ENCODE assay signal across 8 mouse cellular contexts in the genomic region with DNA sequence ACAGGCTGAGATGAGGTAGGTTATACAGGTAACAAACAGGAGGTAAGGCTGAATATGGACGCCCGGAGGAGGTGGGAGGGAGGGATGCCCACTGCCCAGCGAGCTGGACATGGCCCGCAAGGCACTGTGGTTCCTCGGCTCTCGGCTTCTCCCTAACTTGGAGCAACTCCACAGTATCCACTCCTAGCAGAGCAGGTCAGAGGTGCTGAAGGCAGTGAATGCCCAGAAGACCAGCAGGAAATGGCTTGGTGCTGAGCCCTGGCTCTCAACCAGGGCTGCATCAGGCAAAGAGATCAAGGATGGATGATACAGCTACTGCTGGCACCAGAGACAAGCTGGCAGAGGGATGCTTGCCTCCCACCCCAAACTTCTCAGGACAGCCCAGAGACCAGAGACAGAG. TPM values are rescaled to one million over a fixed set of nuclear protein-coding genes. Genes with fewer than 3 reads are reported as not detected.
A peak's percentile ranks its signal among the peaks of the same experiment; 100 is the strongest.
DNase-seq lines count a peak whose midpoint lies in the region; ATAC-seq lines count a peak whose summit lies in the region.

No protein-coding gene starts in this region.

- H3K27ac ChIP-seq in embryonic facial prominence, embryonic 10.5 days (replicated peaks) = peak overlapping the region; percentile 72
- H3K27ac ChIP-seq in heart, embryonic 16.5 days (ENCODE audit: low read length) = peak overlapping the region; percentile 77
- H3K27ac ChIP-seq in liver, embryonic 16.5 days (ENCODE audit: low read length) = peak overlapping the region; percentile 65

- WGBS in embryonic facial prominence, embryonic 10.5 days = 78% methylated on average over 6 of the region's 6 CpGs
- 64% methylated on average over 6 of the region's 6 CpGs for WGBS in heart, embryonic 16.5 days
- 70% methylated on average over 6 of the region's 6 CpGs for WGBS in liver, embryonic 16.5 days (ENCODE audit: insufficient replicate concordance)

- no peaks in the 10 kb centered on the region for H3K27me3 ChIP-seq in embryonic facial prominence, embryonic 10.5 days (replicated peaks; ENCODE audit: low read depth, poor library complexity, severe bottlenecking)
- H3K27me3 ChIP-seq in heart, embryonic 16.5 days (ENCODE audit: control insufficient read depth, insufficient read depth, low read length) = no peaks in the 10 kb centered on the region
- H3K27me3 ChIP-seq in liver, embryonic 16.5 days (ENCODE audit: control insufficient read depth, insufficient read depth, low read depth, low read length) = no peaks in the 10 kb centered on the region

- peak overlapping the region; percentile 48; the same call in 1 of the 2 replicates for H3K4me2 ChIP-seq in heart, embryonic 16.5 days (ENCODE audit: low read depth, low read length)
- H3K4me2 ChIP-seq in liver, embryonic 16.5 days (ENCODE audit: low read depth, low read length) = peak overlapping the region; percentile 30; the same call in 1 of the 2 replicates

- H3K9ac ChIP-seq in heart, embryonic 16.5 days (ENCODE audit: low read length) = no peak overlapping the region
- peak overlapping the region; percentile 15; the same call in 1 of the 2 replicates for H3K9ac ChIP-seq in liver, embryonic 16.5 days (ENCODE audit: low read depth, low read length)

- peaks cover 8% of the 10 kb centered on the region; the same call in 1 of the 2 replicates for H3K36me3 ChIP-seq in embryonic facial prominence, embryonic 10.5 days (replicated peaks)
- H3K36me3 ChIP-seq in heart, embryonic 16.5 days (ENCODE audit: control insufficient read depth, insufficient read depth) = no peaks in the 10 kb centered on the region
- H3K36me3 ChIP-seq in liver, embryonic 16.5 days (ENCODE audit: control insufficient read depth, insufficient read depth) = no peaks in the 10 kb centered on the region

- no peak for ATAC-seq in heart, embryonic 16.5 days (replicated peaks; ENCODE audit: extremely low read depth, insufficient read depth, low FRiP score)
- no peak for ATAC-seq in liver, embryonic 16.5 days (ENCODE audit: low read depth)
- no peak for ATAC-seq in CD4-positive, CD25-positive, alpha-beta regulatory T cell, adult 4 months

- peak; percentile 54 for DNase-seq in kidney, adult 11 months
- DNase-seq in kidney, postnatal 14 days = no peak
- DNase-seq in embryonic facial prominence, embryonic 10.5 days (ENCODE audit: low spot score) = no peak
- no peak for DNase-seq in thymus, postnatal 0 days (ENCODE audit: low spot score)
- no peak for DNase-seq in adrenal gland, adult 8-10 months

- H3K4me3 ChIP-seq in embryonic facial prominence, embryonic 10.5 days = no peak overlapping the region
- H3K4me3 ChIP-seq in heart, embryonic 16.5 days (ENCODE audit: low read length) = no peak overlapping the region
- no peak overlapping the region for H3K4me3 ChIP-seq in liver, embryonic 16.5 days (ENCODE audit: low read depth, low read length)

- no peaks in the 10 kb centered on the region; the same call in 1 of the 2 replicates for H3K9me3 ChIP-seq in embryonic facial prominence, embryonic 10.5 days
- H3K9me3 ChIP-seq in heart, embryonic 16.5 days (replicated peaks; ENCODE audit: control insufficient read depth, low read length) = no peaks in the 10 kb centered on the region
- H3K9me3 ChIP-seq in liver, embryonic 16.5 days (replicated peaks; ENCODE audit: control insufficient read depth, low read length) = no peaks in the 10 kb centered on the region

- peaks cover 64% of the 10 kb centered on the region for H3K4me1 ChIP-seq in embryonic facial prominence, embryonic 10.5 days
- H3K4me1 ChIP-seq in heart, embryonic 16.5 days (ENCODE audit: control insufficient read depth, insufficient read depth, low read length) = peaks cover 52% of the 10 kb centered on the region
- peaks cover 72% of the 10 kb centered on the region for H3K4me1 ChIP-seq in liver, embryonic 16.5 days (ENCODE audit: control insufficient read depth, low read depth, low read length)

RNA-seq across cellular contexts. Expression of a gene that starts 26.6 kb away (rescaled TPM):
- polyA plus RNA-seq in embryonic facial prominence, embryonic 10.5 days (2016; fragmentation: Nextera tagmentation; extraction: Ambion mirVana) = 8.5 and 9.0 TPM in 2 replicates
- polyA plus RNA-seq in heart, embryonic 16.5 days (2015; fragmentation: Nextera tagmentation; extraction: Ambion mirVana) = 13.5 and 15.3 TPM in 2 replicates
- 11.3 and 15.5 TPM in 2 replicates for polyA plus RNA-seq in liver, embryonic 16.5 days (2015; fragmentation: Nextera tagmentation; extraction: Ambion mirVana)
- 5.2 and 6.9 TPM in 2 replicates for polyA plus RNA-seq in thymus, postnatal 0 days (2015; fragmentation: Nextera tagmentation; extraction: Ambion mirVana)
- 10 to 100 TPM; 15.3 to 22.7 TPM for polyA plus RNA-seq in CD4-positive, CD25-positive, alpha-beta regulatory T cell, adult 4 months (2017; shearing (Covaris generic))
- total RNA-seq in adrenal gland, adult 8-10 months (2022) = 10 to 100 TPM; 13.8 to 25.2 (median 18.5) TPM

RNA-seq across cellular contexts. Expression of a gene that starts 43.3 kb away (rescaled TPM):
- 70.0 and 76.4 TPM in 2 replicates for polyA plus RNA-seq in embryonic facial prominence, embryonic 10.5 days (2016; fragmentation: Nextera tagmentation; extraction: Ambion mirVana)
- polyA plus RNA-seq in heart, embryonic 16.5 days (2015; fragmentation: Nextera tagmentation; extraction: Ambion mirVana) = 27.9 and 29.0 TPM in 2 replicates
- polyA plus RNA-seq in liver, embryonic 16.5 days (2015; fragmentation: Nextera tagmentation; extraction: Ambion mirVana) = 34.7 and 41.1 TPM in 2 replicates
- polyA plus RNA-seq in thymus, postnatal 0 days (2015; fragmentation: Nextera tagmentation; extraction: Ambion mirVana) = 50.6 and 51.1 TPM in 2 replicates
- 10 to 100 TPM in 1 of 2 experiments, 1 to 10 TPM in 1; 8.2 to 12.6 TPM for polyA plus RNA-seq in CD4-positive, CD25-positive, alpha-beta regulatory T cell, adult 4 months (2017; shearing (Covaris generic))
- total RNA-seq in adrenal gland, adult 8-10 months (2022) = 1 to 10 TPM; 4.8 to 9.9 (median 8.2) TPM

RNA-seq across cellular contexts. Expression of a gene that starts 48.6 kb away (rescaled TPM):
- 69.9 and 72.9 TPM in 2 replicates for polyA plus RNA-seq in embryonic facial prominence, embryonic 10.5 days (2016; fragmentation: Nextera tagmentation; extraction: Ambion mirVana)
- polyA plus RNA-seq in heart, embryonic 16.5 days (2015; fragmentation: Nextera tagmentation; extraction: Ambion mirVana) = 25.2 and 27.8 TPM in 2 replicates
- polyA plus RNA-seq in liver, embryonic 16.5 days (2015; fragmentation: Nextera tagmentation; extraction: Ambion mirVana) = 9.6 and 12.7 TPM in 2 replicates
- polyA plus RNA-seq in thymus, postnatal 0 days (2015; fragmentation: Nextera tagmentation; extraction: Ambion mirVana) = 72.9 and 75.3 TPM in 2 replicates
- polyA plus RNA-seq in CD4-positive, CD25-positive, alpha-beta regulatory T cell, adult 4 months (2017; shearing (Covaris generic)) = 10 to 100 TPM; 11.5 to 16.9 TPM
- total RNA-seq in adrenal gland, adult 8-10 months (2022) = 10 to 100 TPM; 25.8 to 28.5 (median 26.2) TPM

RNA-seq across cellular contexts. Expression of a gene that starts 48.6 kb away (rescaled TPM):
- polyA plus RNA-seq in embryonic facial prominence, embryonic 10.5 days (2016; fragmentation: Nextera tagmentation; extraction: Ambion mirVana) = 32.1 and 33.6 TPM in 2 replicates
- polyA plus RNA-seq in heart, embryonic 16.5 days (2015; fragmentation: Nextera tagmentation; extraction: Ambion mirVana) = 42.1 and 48.6 TPM in 2 replicates
- 12.7 and 14.0 TPM in 2 replicates for polyA plus RNA-seq in liver, embryonic 16.5 days (2015; fragmentation: Nextera tagmentation; extraction: Ambion mirVana)
- polyA plus RNA-seq in thymus, postnatal 0 days (2015; fragmentation: Nextera tagmentation; extraction: Ambion mirVana) = 98.0 and 108 TPM in 2 replicates
- polyA plus RNA-seq in CD4-positive, CD25-positive, alpha-beta regulatory T cell, adult 4 months (2017; shearing (Covaris generic)) = 10 to 100 TPM; 27.3 to 31.0 TPM
- total RNA-seq in adrenal gland, adult 8-10 months (2022) = 10 to 100 TPM; 46.3 to 68.8 (median 57.7) TPM

RNA-seq across cellular contexts. Expression of a gene that starts 52.2 kb away (rescaled TPM):
- 296 and 300 TPM in 2 replicates for polyA plus RNA-seq in embryonic facial prominence, embryonic 10.5 days (2016; fragmentation: Nextera tagmentation; extraction: Ambion mirVana)
- 159 and 204 TPM in 2 replicates for polyA plus RNA-seq in heart, embryonic 16.5 days (2015; fragmentation: Nextera tagmentation; extraction: Ambion mirVana)
- polyA plus RNA-seq in liver, embryonic 16.5 days (2015; fragmentation: Nextera tagmentation; extraction: Ambion mirVana) = 196 and 204 TPM in 2 replicates
- polyA plus RNA-seq in thymus, postnatal 0 days (2015; fragmentation: Nextera tagmentation; extraction: Ambion mirVana) = 173 and 174 TPM in 2 replicates
- 100 to 1,000 TPM; 146 to 207 TPM for polyA plus RNA-seq in CD4-positive, CD25-positive, alpha-beta regulatory T cell, adult 4 months (2017; shearing (Covaris generic))
- 100 to 1,000 TPM in 3 of 4 experiments, 10 to 100 TPM in 1; 83.4 to 110 (median 106) TPM for total RNA-seq in adrenal gland, adult 8-10 months (2022)
